In genomic region chr3:152109260-152109587, GRCm38 (mm10) we compare ENCODE assay signal across 15 mouse cellular contexts. TPM values are rescaled to one million over a fixed set of nuclear protein-coding genes. Genes with fewer than 3 reads are reported as not detected.
"Had no signal": no experiment of that assay in that cellular context is flagged by ENCODE, and none has a peak within 500 bp of the region (broad histone marks: within the 10 kb centered on the region; RNA-seq: fewer than 3 reads in every experiment).

No protein-coding gene starts in this region.

- DNase-seq: kidney, adult 9 months; kidney, postnatal 36 days; layer of hippocampus, adult 9-11 months; layer of hippocampus, postnatal 36 days; liver; liver, embryonic 13.5 days; liver, postnatal 0 days; right cerebral cortex, adult 18-20 months; spleen, adult 18-20 months; thymus, adult 2 months; thymus, postnatal 25 days had no signal

- ATAC-seq: liver, postnatal 0 days; midbrain, embryonic 13.5 days had no signal

- H3K36me3 ChIP-seq: midbrain, embryonic 13.5 days; neural tube, embryonic 15.5 days had no signal

- H3K9ac ChIP-seq: liver, embryonic 13.5 days; liver, postnatal 0 days; midbrain, embryonic 13.5 days; neural tube, embryonic 15.5 days had no signal

- H3K27ac ChIP-seq: kidney, postnatal 0 days; liver, embryonic 13.5 days; midbrain, embryonic 13.5 days; neural tube, embryonic 15.5 days had no signal

- H3K9me3 ChIP-seq: midbrain, embryonic 13.5 days; neural tube, embryonic 15.5 days had no signal

- H3K4me2 ChIP-seq: liver, embryonic 13.5 days; midbrain, embryonic 13.5 days; neural tube, embryonic 15.5 days had no signal

- H3K4me3 ChIP-seq: liver, embryonic 13.5 days; midbrain, embryonic 13.5 days; neural tube, embryonic 15.5 days had no signal

RNA-seq across cellular contexts. Expression of gene Gipc2, which starts 56.8 kb away (rescaled TPM):
- total RNA-seq: megakaryocyte progenitor cell, adult 5-6 weeks had no signal
